Comparison of ENCODE assay signal across 8 mouse cellular contexts in genomic region chr10:60001663-60002062, GRCm38 (mm10). TPM values are rescaled to one million over a fixed set of nuclear protein-coding genes. Genes with fewer than 3 reads are reported as not detected.
DNase-seq lines count a peak whose midpoint lies in the region; ATAC-seq and TF ChIP-seq lines count a peak whose summit lies in the region.
"Not testable (repeated sequence)": the region's sequence is repeated elsewhere in the genome, so short reads cannot be mapped to it uniquely, and the experiment has no call there.

No protein-coding gene starts in this region.

- H3K27ac ChIP-seq in ES-Bruce4 (ENCODE audit: insufficient read depth, low read length); embryonic fibroblast, embryonic 13.5 days (ENCODE audit: insufficient read depth, low read length); heart, embryonic 10.5 days; hindbrain, embryonic 15.5 days (replicated peaks); liver, embryonic 14.5 days; midbrain, embryonic 13.5 days; stomach, embryonic 15.5 days: not testable (repeated sequence)
- H3K27ac ChIP-seq in kidney, postnatal 0 days: peak overlapping the region; percentile 77

- not testable (repeated sequence) for ATAC-seq in hindbrain, embryonic 15.5 days (ENCODE audit: low FRiP score, low read depth); kidney, postnatal 0 days (replicated peaks; ENCODE audit: low FRiP score, low read depth); liver, embryonic 14.5 days (ENCODE audit: insufficient read depth); midbrain, embryonic 13.5 days; stomach, embryonic 15.5 days (ENCODE audit: insufficient read depth, low FRiP score, low read depth)

- not testable (repeated sequence) for H3K27me3 ChIP-seq in ES-Bruce4 (ENCODE audit: control insufficient read depth, insufficient read depth, low read length, poor library complexity, severe bottlenecking); heart, embryonic 10.5 days (ENCODE audit: insufficient read depth, poor library complexity, severe bottlenecking); hindbrain, embryonic 15.5 days; kidney, postnatal 0 days (ENCODE audit: insufficient read depth, low read length); liver, embryonic 14.5 days (ENCODE audit: control insufficient read depth, insufficient read depth, low read length); midbrain, embryonic 13.5 days; stomach, embryonic 15.5 days (replicated peaks)

- H3K9me3 ChIP-seq in ES-Bruce4 (replicated peaks; ENCODE audit: control insufficient read depth, insufficient read depth, low read length, poor library complexity, severe bottlenecking); heart, embryonic 10.5 days; hindbrain, embryonic 15.5 days; kidney, postnatal 0 days (replicated peaks; ENCODE audit: low read length); liver, embryonic 14.5 days (ENCODE audit: control insufficient read depth, low read length); midbrain, embryonic 13.5 days; stomach, embryonic 15.5 days: not testable (repeated sequence)

- H3K9ac ChIP-seq in ES-Bruce4 (ENCODE audit: low read depth, poor library complexity, severe bottlenecking): peak overlapping the region; percentile 41
- peak overlapping the region; percentile 74; the same call in 1 of the 2 replicates for H3K9ac ChIP-seq in hindbrain, embryonic 15.5 days
- not testable (repeated sequence) for H3K9ac ChIP-seq in kidney, postnatal 0 days (ENCODE audit: low read depth, low read length); stomach, embryonic 15.5 days
- H3K9ac ChIP-seq in liver, embryonic 14.5 days (replicated peaks): peak overlapping the region; percentile 74; the same call in 1 of the 2 replicates
- peak overlapping the region; percentile 70 for H3K9ac ChIP-seq in midbrain, embryonic 13.5 days (replicated peaks)

- DNase-seq in heart, embryonic 10.5 days (ENCODE audit: low spot score); kidney, postnatal 0 days (ENCODE audit: low spot score); liver, embryonic 14.5 days (ENCODE audit: low read depth in 3 of 3, low spot score in 3 of 3): not testable (repeated sequence)

- not testable (repeated sequence) for H3K4me3 ChIP-seq in ES-Bruce4 (ENCODE audit: low read depth, low read length)
- peak overlapping the region; percentile 80; the same call in 1 of the 2 replicates for H3K4me3 ChIP-seq in embryonic fibroblast, embryonic 13.5 days (ENCODE audit: insufficient read depth, low read length)
- peak overlapping the region; percentile 80; the same call in 1 of the 2 replicates for H3K4me3 ChIP-seq in heart, embryonic 10.5 days
- peak overlapping the region; percentile 62 for H3K4me3 ChIP-seq in hindbrain, embryonic 15.5 days
- peak overlapping the region; percentile 55 for H3K4me3 ChIP-seq in kidney, postnatal 0 days (replicated peaks; ENCODE audit: low read depth, low read length)
- peak overlapping the region in 1 of 2 experiments; percentile 67; a peak in 2 of 4 replicates for H3K4me3 ChIP-seq in liver, embryonic 14.5 days (ENCODE audit: insufficient read depth in 1 of 2, low read depth in 2 of 2, low read length in 2 of 2)
- peak overlapping the region; percentile 61 for H3K4me3 ChIP-seq in midbrain, embryonic 13.5 days (replicated peaks)
- H3K4me3 ChIP-seq in stomach, embryonic 15.5 days (replicated peaks): peak overlapping the region; percentile 69

- TF ChIP-seq EP300 in ES-Bruce4 (IDR thresholded peaks at IDR 0.05; ENCODE audit: insufficient read depth, low read depth, low read length); liver, embryonic 14.5 days (IDR thresholded peaks at IDR 0.05; ENCODE audit: low read depth): not testable (repeated sequence)

- not testable (repeated sequence) for H3K4me1 ChIP-seq in ES-Bruce4 (ENCODE audit: control insufficient read depth, insufficient read depth, low read length); embryonic fibroblast, embryonic 13.5 days (ENCODE audit: control insufficient read depth, insufficient read depth, low read length); kidney, postnatal 0 days (replicated peaks; ENCODE audit: insufficient read depth, low read length); stomach, embryonic 15.5 days
- peaks cover 12% of the 10 kb centered on the region for H3K4me1 ChIP-seq in heart, embryonic 10.5 days
- peaks cover 22% of the 10 kb centered on the region for H3K4me1 ChIP-seq in hindbrain, embryonic 15.5 days (replicated peaks)
- H3K4me1 ChIP-seq in liver, embryonic 14.5 days (replicated peaks; ENCODE audit: control insufficient read depth in 2 of 2, insufficient read depth in 2 of 2, low read length in 1 of 2): peaks cover 14 to 15% of the 10 kb centered on the region in 2 experiments
- peaks cover 22% of the 10 kb centered on the region for H3K4me1 ChIP-seq in midbrain, embryonic 13.5 days (replicated peaks)

- 86% methylated on average over 8 of the region's 8 CpGs for WGBS in heart, embryonic 10.5 days
- 79% methylated on average over 8 of the region's 8 CpGs for WGBS in hindbrain, embryonic 15.5 days
- 67% methylated on average over 8 of the region's 8 CpGs for WGBS in kidney, postnatal 0 days
- WGBS in liver, embryonic 14.5 days (ENCODE audit: insufficient replicate concordance): 68% methylated on average over 8 of the region's 8 CpGs
- 90% methylated on average over 8 of the region's 8 CpGs for WGBS in midbrain, embryonic 13.5 days
- 78% methylated on average over 8 of the region's 8 CpGs for WGBS in stomach, embryonic 15.5 days

- not testable (repeated sequence) for TF ChIP-seq CTCF in ES-Bruce4 (IDR thresholded peaks at IDR 0.05; ENCODE audit: low read depth, low read length); embryonic fibroblast, embryonic 13.5 days (IDR thresholded peaks at IDR 0.05; ENCODE audit: borderline replicate concordance, insufficient read depth, low read length); kidney, postnatal 0 days (IDR thresholded peaks at IDR 0.05; ENCODE audit: low read depth); liver, embryonic 14.5 days (IDR thresholded peaks at IDR 0.05; ENCODE audit: low read depth)

- peak overlapping the region; percentile 75 for H3K4me2 ChIP-seq in hindbrain, embryonic 15.5 days
- peak overlapping the region; percentile 74 for H3K4me2 ChIP-seq in kidney, postnatal 0 days (ENCODE audit: low read length)
- H3K4me2 ChIP-seq in liver, embryonic 14.5 days (ENCODE audit: low read depth): peak overlapping the region; percentile 82
- H3K4me2 ChIP-seq in midbrain, embryonic 13.5 days (replicated peaks): peak overlapping the region; percentile 65
- H3K4me2 ChIP-seq in stomach, embryonic 15.5 days: peak overlapping the region; percentile 84

- TF ChIP-seq POLR2A in ES-Bruce4 (IDR thresholded peaks at IDR 0.05; ENCODE audit: insufficient read depth, low read length); embryonic fibroblast, embryonic 13.5 days (IDR thresholded peaks at IDR 0.05; ENCODE audit: low read depth, low read length): not testable (repeated sequence)

- H3K36me3 ChIP-seq in ES-Bruce4 (ENCODE audit: control insufficient read depth, insufficient read depth, low read length, poor library complexity, severe bottlenecking); hindbrain, embryonic 15.5 days; kidney, postnatal 0 days (ENCODE audit: insufficient read depth, low read length); liver, embryonic 14.5 days (replicated peaks; ENCODE audit: control insufficient read depth, insufficient read depth, low read depth); stomach, embryonic 15.5 days: not testable (repeated sequence)
- H3K36me3 ChIP-seq in heart, embryonic 10.5 days: peaks cover 11% of the 10 kb centered on the region; the same call in 1 of the 2 replicates
- H3K36me3 ChIP-seq in midbrain, embryonic 13.5 days: peaks cover 12% of the 10 kb centered on the region; the same call in 1 of the 2 replicates

RNA-seq across cellular contexts. Expression of gene Ascc1, which starts 0.9 kb away (rescaled TPM):
- polyA plus RNA-seq in ES-Bruce4 (2011; ENCODE audit: insufficient read depth, insufficient read length, low read depth, missing spikeins): 52.9 and 53.7 TPM in 2 replicates
- polyA plus RNA-seq in embryonic fibroblast, embryonic 13.5 days (2011; ENCODE audit: insufficient read length, low read depth, missing spikeins): 25.9 and 27.8 TPM in 2 replicates
- 33.0 and 36.2 TPM in 2 replicates for polyA plus RNA-seq in heart, embryonic 10.5 days (2016; fragmentation: Nextera tagmentation; extraction: Ambion mirVana)
- 46.4 and 49.1 TPM in 2 replicates for polyA plus RNA-seq in hindbrain, embryonic 15.5 days (2015; fragmentation: Nextera tagmentation; extraction: Ambion mirVana)
- 57.8 and 64.1 TPM in 2 replicates for polyA plus RNA-seq in kidney, postnatal 0 days (2015; fragmentation: Nextera tagmentation; extraction: Ambion mirVana)
- 6.7 and 10.7 TPM in 2 replicates for polyA plus RNA-seq in liver, embryonic 14.5 days (2012; rRNA removed)
- 15.7 and 16.8 TPM in 2 replicates for polyA plus RNA-seq in liver, embryonic 14.5 days (2014; fragmentation: Nextera tagmentation; extraction: Ambion mirVana)
- 49.5 and 50.6 TPM in 2 replicates for polyA plus RNA-seq in midbrain, embryonic 13.5 days (2015; fragmentation: Nextera tagmentation; extraction: Ambion mirVana)
- 42.4 and 47.0 TPM in 2 replicates for polyA plus RNA-seq in stomach, embryonic 15.5 days (2015; fragmentation: Nextera tagmentation; extraction: Ambion mirVana)

RNA-seq across cellular contexts. Expression of gene Anapc16, which starts 1.3 kb away (rescaled TPM):
- polyA plus RNA-seq in ES-Bruce4 (2011; ENCODE audit: insufficient read depth, insufficient read length, low read depth, missing spikeins): 22.7 and 24.4 TPM in 2 replicates
- 47.3 and 63.4 TPM in 2 replicates for polyA plus RNA-seq in embryonic fibroblast, embryonic 13.5 days (2011; ENCODE audit: insufficient read length, low read depth, missing spikeins)
- polyA plus RNA-seq in heart, embryonic 10.5 days (2016; fragmentation: Nextera tagmentation; extraction: Ambion mirVana): 93.3 and 94.6 TPM in 2 replicates
- 106 and 120 TPM in 2 replicates for polyA plus RNA-seq in hindbrain, embryonic 15.5 days (2015; fragmentation: Nextera tagmentation; extraction: Ambion mirVana)
- 103 and 106 TPM in 2 replicates for polyA plus RNA-seq in kidney, postnatal 0 days (2015; fragmentation: Nextera tagmentation; extraction: Ambion mirVana)
- 26.6 and 29.9 TPM in 2 replicates for polyA plus RNA-seq in liver, embryonic 14.5 days (2012; rRNA removed)
- 38.9 and 39.7 TPM in 2 replicates for polyA plus RNA-seq in liver, embryonic 14.5 days (2014; fragmentation: Nextera tagmentation; extraction: Ambion mirVana)
- polyA plus RNA-seq in midbrain, embryonic 13.5 days (2015; fragmentation: Nextera tagmentation; extraction: Ambion mirVana): 121 TPM in 2 replicates
- 98.8 and 107 TPM in 2 replicates for polyA plus RNA-seq in stomach, embryonic 15.5 days (2015; fragmentation: Nextera tagmentation; extraction: Ambion mirVana)

RNA-seq across cellular contexts. Expression of gene Ddit4, which starts 50.0 kb away (rescaled TPM):
- polyA plus RNA-seq in ES-Bruce4 (2011; ENCODE audit: insufficient read depth, insufficient read length, low read depth, missing spikeins): 172 and 176 TPM in 2 replicates
- 150 and 156 TPM in 2 replicates for polyA plus RNA-seq in embryonic fibroblast, embryonic 13.5 days (2011; ENCODE audit: insufficient read length, low read depth, missing spikeins)
- 17.6 and 32.8 TPM in 2 replicates for polyA plus RNA-seq in heart, embryonic 10.5 days (2016; fragmentation: Nextera tagmentation; extraction: Ambion mirVana)
- polyA plus RNA-seq in hindbrain, embryonic 15.5 days (2015; fragmentation: Nextera tagmentation; extraction: Ambion mirVana): 68.9 and 71.1 TPM in 2 replicates
- 23.0 and 24.0 TPM in 2 replicates for polyA plus RNA-seq in kidney, postnatal 0 days (2015; fragmentation: Nextera tagmentation; extraction: Ambion mirVana)
- 2.5 and 3.3 TPM in 2 replicates for polyA plus RNA-seq in liver, embryonic 14.5 days (2012; rRNA removed)
- 0.20 and 0.39 TPM in 2 replicates for polyA plus RNA-seq in liver, embryonic 14.5 days (2014; fragmentation: Nextera tagmentation; extraction: Ambion mirVana)
- 48.5 and 58.7 TPM in 2 replicates for polyA plus RNA-seq in midbrain, embryonic 13.5 days (2015; fragmentation: Nextera tagmentation; extraction: Ambion mirVana)
- 45.6 and 45.8 TPM in 2 replicates for polyA plus RNA-seq in stomach, embryonic 15.5 days (2015; fragmentation: Nextera tagmentation; extraction: Ambion mirVana)
